Mouse (Mus musculus): ENCODE results near the gene Vrk2. TPM values are rescaled to one million over a fixed set of nuclear protein-coding genes. Genes with fewer than 3 reads are reported as not detected.
A peak's percentile ranks its signal among the peaks of the same experiment; 100 is the strongest.

The Vrk2 gene
- polyA plus RNA-seq, 1 experiment: 2.7 TPM

GRCm38 (mm10) chr11:26513683-26514082 lies 80.1 kb downstream of the Vrk2 start:
- Histone ChIP-seq H3K4me1 (ENCODE audit: control insufficient read depth, insufficient read depth, low read length) (no peaks in the 10 kb centered on the region), H3K27ac (ENCODE audit: insufficient read depth, low read length) (no peak overlapping the region), H3K4me3 (ENCODE audit: insufficient read depth, low read length) (no peak overlapping the region)
- peak; percentile 13; the same call in 1 of the 2 replicates for TF ChIP-seq CTCF (IDR thresholded peaks at IDR 0.05; ENCODE audit: extremely low read depth, insufficient read depth, low read length)
- no peak for TF ChIP-seq POLR2A (IDR thresholded peaks at IDR 0.05; ENCODE audit: extremely low read depth, insufficient read depth, low read length)

GRCm38 (mm10) chr11:26495951-26496350 lies 97.8 kb downstream of the Vrk2 start:
- Histone ChIP-seq H3K4me3 (ENCODE audit: insufficient read depth, low read length) (no peak overlapping the region), H3K4me1 (ENCODE audit: control insufficient read depth, insufficient read depth, low read length) (no peaks in the 10 kb centered on the region), H3K27ac (ENCODE audit: insufficient read depth, low read length) (no peak overlapping the region)
- no peak for TF ChIP-seq POLR2A (IDR thresholded peaks at IDR 0.05; ENCODE audit: extremely low read depth, insufficient read depth, low read length)
- TF ChIP-seq CTCF (IDR thresholded peaks at IDR 0.05; ENCODE audit: extremely low read depth, insufficient read depth, low read length): no peak

- Histone ChIP-seq H3K4me3 (ENCODE audit: insufficient read depth, low read length) (no peak overlapping the region), H3K27ac (ENCODE audit: insufficient read depth, low read length) (no peak overlapping the region), H3K4me1 (ENCODE audit: control insufficient read depth, insufficient read depth, low read length) (no peaks in the 10 kb centered on the region)
- TF ChIP-seq POLR2A (IDR thresholded peaks at IDR 0.05; ENCODE audit: extremely low read depth, insufficient read depth, low read length) (no peak), CTCF (IDR thresholded peaks at IDR 0.05; ENCODE audit: extremely low read depth, insufficient read depth, low read length) (peak; percentile 54)
Observed at GRCm38 (mm10) chr11:26489761-26490466, 103.9 kb downstream of the Vrk2 start.

GRCm38 (mm10) chr11:26481691-26482242 lies 112.0 kb downstream of the Vrk2 start:
- Histone ChIP-seq H3K27ac (ENCODE audit: insufficient read depth, low read length) (no peak overlapping the region), H3K4me1 (ENCODE audit: control insufficient read depth, insufficient read depth, low read length) (no peaks in the 10 kb centered on the region), H3K4me3 (ENCODE audit: insufficient read depth, low read length) (no peak overlapping the region)
- TF ChIP-seq POLR2A (IDR thresholded peaks at IDR 0.05; ENCODE audit: extremely low read depth, insufficient read depth, low read length) (no peak), CTCF (IDR thresholded peaks at IDR 0.05; ENCODE audit: extremely low read depth, insufficient read depth, low read length) (no peak)

GRCm38 (mm10) chr11:26477037-26477739 lies 116.6 kb downstream of the Vrk2 start:
- Histone ChIP-seq H3K4me1 (ENCODE audit: control insufficient read depth, insufficient read depth, low read length) (no peaks in the 10 kb centered on the region), H3K27ac (ENCODE audit: insufficient read depth, low read length) (no peak overlapping the region)
- TF ChIP-seq CTCF (IDR thresholded peaks at IDR 0.05; ENCODE audit: extremely low read depth, insufficient read depth, low read length) (no peak), POLR2A (IDR thresholded peaks at IDR 0.05; ENCODE audit: extremely low read depth, insufficient read depth, low read length) (no peak)

GRCm38 (mm10) chr11:26454081-26454480 lies 139.7 kb downstream of the Vrk2 start:
- no peak overlapping the region for H3K27ac ChIP-seq (ENCODE audit: insufficient read depth, low read length)
- TF ChIP-seq POLR2A (IDR thresholded peaks at IDR 0.05; ENCODE audit: extremely low read depth, insufficient read depth, low read length): no peak
- TF ChIP-seq CTCF (IDR thresholded peaks at IDR 0.05; ENCODE audit: extremely low read depth, insufficient read depth, low read length): no peak
- no peaks in the 10 kb centered on the region for H3K4me1 ChIP-seq (ENCODE audit: control insufficient read depth, insufficient read depth, low read length)
- no peak overlapping the region for H3K4me3 ChIP-seq (ENCODE audit: insufficient read depth, low read length)

More at GRCm38 (mm10) chr11:26477037-26477739, 116.6 kb downstream of the Vrk2 start:
- H3K4me3 ChIP-seq (ENCODE audit: insufficient read depth, low read length): no peak overlapping the region

GRCm38 (mm10) chr11:26452693-26453092 lies 141.1 kb downstream of the Vrk2 start:
- Histone ChIP-seq H3K27ac (ENCODE audit: insufficient read depth, low read length) (no peak overlapping the region), H3K4me1 (ENCODE audit: control insufficient read depth, insufficient read depth, low read length) (no peaks in the 10 kb centered on the region), H3K4me3 (ENCODE audit: insufficient read depth, low read length) (no peak overlapping the region)
- TF ChIP-seq POLR2A (IDR thresholded peaks at IDR 0.05; ENCODE audit: extremely low read depth, insufficient read depth, low read length): no peak
- no peak for TF ChIP-seq CTCF (IDR thresholded peaks at IDR 0.05; ENCODE audit: extremely low read depth, insufficient read depth, low read length)

GRCm38 (mm10) chr11:26451228-26451627 lies 142.6 kb downstream of the Vrk2 start:
- Histone ChIP-seq H3K4me3 (ENCODE audit: insufficient read depth, low read length) (no peak overlapping the region), H3K4me1 (ENCODE audit: control insufficient read depth, insufficient read depth, low read length) (no peaks in the 10 kb centered on the region), H3K27ac (ENCODE audit: insufficient read depth, low read length) (no peak overlapping the region)
- TF ChIP-seq CTCF (IDR thresholded peaks at IDR 0.05; ENCODE audit: extremely low read depth, insufficient read depth, low read length) (no peak), POLR2A (IDR thresholded peaks at IDR 0.05; ENCODE audit: extremely low read depth, insufficient read depth, low read length) (no peak)

GRCm38 (mm10) chr11:26450636-26451035 lies 143.2 kb downstream of the Vrk2 start:
- no peak for TF ChIP-seq POLR2A (IDR thresholded peaks at IDR 0.05; ENCODE audit: extremely low read depth, insufficient read depth, low read length)
- TF ChIP-seq CTCF (IDR thresholded peaks at IDR 0.05; ENCODE audit: extremely low read depth, insufficient read depth, low read length): no peak
- Histone ChIP-seq H3K4me3 (ENCODE audit: insufficient read depth, low read length) (no peak overlapping the region), H3K27ac (ENCODE audit: insufficient read depth, low read length) (no peak overlapping the region), H3K4me1 (ENCODE audit: control insufficient read depth, insufficient read depth, low read length) (no peaks in the 10 kb centered on the region)
